Mouse (Mus musculus) small intestine, adult 2 months (tissue): ENCODE data around the gene Igdcc4.

Experiments
- CTCF ChIP-seq: fragments of 200-500 bp; IDR thresholded peaks from 2 replicates; pipeline ENCODE4 v1.5.1; 2012; ENCODE audit warnings: low read depth, mild to moderate bottlenecking, control low read depth, inconsistent platforms, low read length, moderate library complexity, mixed read lengths; ENCODE audit not compliant: insufficient replicate concordance, insufficient read length; ENCODE audit errors: extremely low read depth
- POLR2A ChIP-seq: fragments of 200-500 bp; IDR thresholded peaks from 2 replicates; pipeline ENCODE4 v1.6.1; 2012; ENCODE audit warnings: low read depth, mild to moderate bottlenecking, control low read depth, inconsistent platforms, low read length, moderate library complexity

DNA sequence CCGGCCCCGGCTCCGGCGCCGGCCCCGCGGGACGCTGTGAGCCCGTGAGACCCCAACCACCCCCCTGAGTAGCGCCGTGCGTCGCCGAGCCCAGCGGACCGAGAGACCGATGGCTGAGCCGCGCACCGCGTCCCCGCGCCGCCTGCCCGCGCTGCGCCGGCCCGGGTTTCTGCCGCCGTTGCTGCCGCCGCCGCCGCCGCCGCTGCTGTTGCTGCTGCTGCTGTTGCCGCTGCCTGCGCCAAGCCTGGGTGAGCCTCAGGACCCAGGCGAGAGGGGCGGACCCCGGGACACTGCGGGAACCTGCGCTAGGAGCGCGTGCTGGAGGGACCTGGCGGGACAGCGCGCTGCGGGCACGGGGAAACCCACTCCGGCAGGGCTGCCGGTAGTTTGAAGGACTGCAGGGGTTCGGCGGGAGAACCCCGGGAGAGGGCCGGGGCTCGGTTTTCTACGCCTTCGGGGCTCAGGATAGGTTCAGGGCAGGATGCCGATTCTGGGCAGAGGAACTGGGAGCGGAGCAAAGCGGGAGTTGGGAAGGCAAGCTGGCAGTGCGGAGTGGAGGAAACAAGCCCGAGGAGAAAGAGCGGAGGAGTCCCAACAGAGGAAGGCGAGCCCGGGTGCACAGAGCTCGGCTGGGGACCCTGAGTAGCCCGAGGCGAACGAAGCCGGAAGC lies 40.2 kb downstream of the Igdcc4 start:
- TF ChIP-seq POLR2A (no peak), CTCF (no peak)
